Mouse (Mus musculus) hindbrain, embryonic 12.5 days (tissue): ENCODE measurements around the gene Mrpl20. TPM values are rescaled to one million over a fixed set of nuclear protein-coding genes. Genes with fewer than 3 reads are reported as not detected.
"Not testable (repeated sequence)": the region's sequence is repeated elsewhere in the genome, so short reads cannot be mapped to it uniquely, and the experiment has no call there.

Source experiments
- ATAC-seq: fragments of 200-750 bp; cut with Nextera tagmentation; 2 replicates; pipeline ENCODE4 v1.8.0; 2017; ENCODE audit warnings: moderate TSS enrichment; ENCODE audit not compliant: low FRiP score
- H3K27ac ChIP-seq: fragments of 300-500 bp; sonication (generic); 2 replicates; pipeline ENCODE4 v1.5.1; 2016; ENCODE audit warnings: mild to moderate bottlenecking
- H3K27me3 ChIP-seq: fragments of 300-500 bp; sonication (generic); 2 replicates; pipeline ENCODE4 v1.6.1; 2016; ENCODE audit warnings: mild to moderate bottlenecking
- H3K36me3 ChIP-seq: fragments of 300-500 bp; sonication (generic); 2 replicates; pipeline ENCODE4 v1.6.1; 2016; ENCODE audit warnings: mild to moderate bottlenecking
- H3K4me1 ChIP-seq: fragments of 300-500 bp; sonication (generic); 2 replicates; pipeline ENCODE4 v1.6.1; 2016
- H3K4me2 ChIP-seq: fragments of 300-500 bp; sonication (generic); replicated peaks from 2 replicates; pipeline ENCODE4 v1.6.1; 2016; ENCODE audit warnings: mild to moderate bottlenecking
- H3K4me3 ChIP-seq: fragments of 300-500 bp; sonication (generic); 2 replicates; pipeline ENCODE4 v1.5.1; 2016; ENCODE audit warnings: mild to moderate bottlenecking
- H3K9ac ChIP-seq: fragments of 300-500 bp; sonication (generic); 2 replicates; pipeline ENCODE4 v1.6.1; 2016; ENCODE audit warnings: mild to moderate bottlenecking, moderate library complexity
- H3K9me3 ChIP-seq: fragments of 300-500 bp; sonication (generic); replicated peaks from 2 replicates; pipeline ENCODE4 v1.6.1; 2016; ENCODE audit warnings: mild to moderate bottlenecking
- WGBS: fragments of 180-500 bp; shearing (Covaris S2); methylation state at CpG from one replicate; pipeline ENCODE4 v1.1.7; 2016; 5-methylcytosine and 5-hydroxymethylcytosine counted together
- polyA plus RNA-seq: library from polyadenylated mRNA; unstranded; fragments of >200 nt; fragmentation: Nextera tagmentation; extraction: Ambion mirVana; gene quantifications from 2 replicates; pipeline ENCODE4 v1.2.1, GENCODE M21; 2016

Gene Mrpl20
- polyA plus RNA-seq, 1 experiment from 2014 or later = 204 TPM

DNA sequence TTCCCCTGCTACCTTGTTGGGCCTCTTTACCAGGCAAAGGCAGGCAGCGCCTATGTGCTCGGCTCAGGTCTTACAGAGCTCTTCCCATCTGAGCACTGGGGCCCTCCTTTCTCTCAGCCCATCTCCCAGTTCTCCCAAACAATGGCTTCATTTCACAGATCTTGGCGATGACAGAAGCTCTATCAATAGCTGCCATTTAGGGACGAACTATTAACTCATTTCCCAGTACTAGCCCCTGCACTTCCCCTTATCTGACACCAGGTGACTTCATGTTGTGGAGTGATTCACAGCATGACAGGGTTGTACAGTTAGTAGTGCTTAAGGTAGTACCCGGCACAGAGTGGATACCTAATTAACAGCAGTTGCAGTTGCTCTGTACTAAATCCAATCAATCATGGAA is 16.9 kb upstream of the Mrpl20 start, which contains the start of gene Tmem88b:
Tmem88b (minus strand) TSS at position 56 of the 400 bp plus-strand sequence.
- 70% methylated on average over 5 of the region's 5 CpGs for WGBS
- H3K4me1 ChIP-seq = peaks cover 12% of the 10 kb centered on the region
- peak within 1 kb of the TSS; percentile 62 for H3K4me3 ChIP-seq
- H3K27ac ChIP-seq = no peak within 1 kb of the TSS
- H3K9ac ChIP-seq = no peak within 1 kb of the TSS
- ATAC-seq = no peak
- no peaks in the 10 kb centered on the region for H3K36me3 ChIP-seq
- no peaks in the 10 kb centered on the region for H3K9me3 ChIP-seq
- H3K4me2 ChIP-seq = peak within 1 kb of the TSS; percentile 77
- H3K27me3 ChIP-seq = no peaks in the 10 kb centered on the region

DNA sequence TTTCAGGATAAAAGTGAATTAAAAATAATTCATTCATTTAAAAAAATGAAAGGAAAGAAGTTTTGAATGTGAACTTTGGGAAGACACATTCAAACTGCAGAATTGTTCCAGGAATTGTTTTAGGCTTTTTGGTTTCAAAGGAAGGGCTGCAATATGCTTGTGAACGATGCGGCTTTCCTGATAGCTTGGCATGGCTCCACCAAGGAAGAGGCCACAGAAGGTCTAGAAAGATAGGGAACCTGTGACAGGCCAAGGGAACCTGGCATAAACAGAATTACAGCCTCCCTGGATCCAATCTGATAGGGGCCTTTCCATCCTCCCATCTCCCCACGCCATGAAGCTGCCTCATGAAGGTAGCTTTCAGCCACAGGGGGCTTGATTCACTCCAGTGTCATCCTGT is 14.4 kb upstream of the Mrpl20 start:
- no peak for ATAC-seq
- peaks cover 12% of the 10 kb centered on the region for H3K4me1 ChIP-seq
- H3K27me3 ChIP-seq = peaks cover 5% of the 10 kb centered on the region; the same call in 1 of the 2 replicates
- no peaks in the 10 kb centered on the region for H3K9me3 ChIP-seq
- 84% methylated on average over 3 of the region's 3 CpGs for WGBS
- no peak overlapping the region for H3K27ac ChIP-seq
- H3K4me3 ChIP-seq = no peak overlapping the region
- H3K4me2 ChIP-seq = no peak overlapping the region
- H3K36me3 ChIP-seq = no peaks in the 10 kb centered on the region
- H3K9ac ChIP-seq = no peak overlapping the region

DNA sequence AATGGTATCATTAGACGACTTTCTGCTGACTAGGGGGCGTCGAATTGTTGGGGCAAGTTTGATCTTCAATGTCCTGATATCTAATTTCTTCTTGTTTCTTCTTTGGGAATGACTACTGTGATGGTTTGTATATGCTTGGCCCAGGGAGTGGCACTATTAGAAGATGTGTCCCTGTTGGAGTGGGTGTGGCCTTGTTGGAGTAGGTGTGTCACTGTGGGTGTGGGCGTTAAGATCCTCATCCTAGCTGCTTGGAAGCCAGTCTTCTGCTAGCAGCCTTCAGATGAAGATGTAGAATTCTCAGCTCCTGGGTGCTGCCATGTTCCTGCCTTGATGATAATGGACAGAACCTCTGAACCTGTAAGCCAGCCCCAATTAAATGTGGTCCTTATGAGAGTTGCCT is 13.8 kb upstream of the Mrpl20 start:
- not testable (repeated sequence) for H3K4me2 ChIP-seq, H3K27ac ChIP-seq, H3K27me3 ChIP-seq, H3K36me3 ChIP-seq, H3K9me3 ChIP-seq, H3K9ac ChIP-seq, ATAC-seq, H3K4me1 ChIP-seq, H3K4me3 ChIP-seq
- WGBS = 74% methylated on average over 4 of the region's 4 CpGs

DNA sequence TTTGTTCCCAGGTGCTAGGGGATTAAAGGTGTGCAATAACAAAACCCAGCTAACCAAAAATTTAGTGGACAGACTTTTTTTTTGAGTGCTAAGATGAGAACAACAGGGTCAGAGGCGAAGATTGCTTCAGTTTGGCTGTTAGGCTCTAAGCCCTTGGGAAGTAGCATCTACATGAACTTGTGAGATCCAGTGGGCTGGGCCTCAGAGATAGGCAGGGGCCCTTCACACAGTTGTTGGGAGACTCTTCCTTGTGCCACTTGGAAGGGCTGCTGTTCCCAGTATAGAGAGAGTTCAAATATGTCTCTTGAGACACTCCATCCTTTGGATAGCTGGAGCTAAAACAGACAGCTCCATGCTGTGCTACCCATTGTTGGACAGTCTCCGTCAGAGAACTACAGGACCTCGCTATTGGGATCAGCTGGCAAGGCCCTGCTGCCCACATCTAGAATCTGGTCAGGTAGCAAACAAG is 12.6 kb upstream of the Mrpl20 start, which contains the start of gene Ankrd65:
Ankrd65 (plus strand) TSS at position 419 of the 469 bp plus-strand sequence.
- Histone ChIP-seq H3K4me1 (peaks cover under 1% of the 10 kb centered on the region; the same call in 1 of the 2 replicates), H3K36me3 (no peaks in the 10 kb centered on the region), H3K27me3 (peaks cover 5% of the 10 kb centered on the region; the same call in 1 of the 2 replicates), H3K4me2 (no peak within 1 kb of the TSS), H3K9ac (no peak within 1 kb of the TSS), H3K27ac (no peak within 1 kb of the TSS), H3K9me3 (no peaks in the 10 kb centered on the region), H3K4me3 (no peak within 1 kb of the TSS)
- 71% methylated on average over 3 of the region's 3 CpGs for WGBS
- no peak for ATAC-seq

- H3K4me3 ChIP-seq = no peak overlapping the region
- no peaks in the 10 kb centered on the region for H3K36me3 ChIP-seq
- WGBS = 72% methylated on average over 3 of the region's 3 CpGs
- H3K4me2 ChIP-seq = no peak overlapping the region
- H3K4me1 ChIP-seq = no peaks in the 10 kb centered on the region
- H3K9me3 ChIP-seq = no peaks in the 10 kb centered on the region
- H3K27ac ChIP-seq = no peak overlapping the region
- peaks cover 5% of the 10 kb centered on the region; the same call in 1 of the 2 replicates for H3K27me3 ChIP-seq
- no peak for ATAC-seq
- no peak overlapping the region for H3K9ac ChIP-seq
Observed at GRCm38 (mm10) chr4:155790650-155791161, 12.0 kb upstream of the Mrpl20 start.

DNA sequence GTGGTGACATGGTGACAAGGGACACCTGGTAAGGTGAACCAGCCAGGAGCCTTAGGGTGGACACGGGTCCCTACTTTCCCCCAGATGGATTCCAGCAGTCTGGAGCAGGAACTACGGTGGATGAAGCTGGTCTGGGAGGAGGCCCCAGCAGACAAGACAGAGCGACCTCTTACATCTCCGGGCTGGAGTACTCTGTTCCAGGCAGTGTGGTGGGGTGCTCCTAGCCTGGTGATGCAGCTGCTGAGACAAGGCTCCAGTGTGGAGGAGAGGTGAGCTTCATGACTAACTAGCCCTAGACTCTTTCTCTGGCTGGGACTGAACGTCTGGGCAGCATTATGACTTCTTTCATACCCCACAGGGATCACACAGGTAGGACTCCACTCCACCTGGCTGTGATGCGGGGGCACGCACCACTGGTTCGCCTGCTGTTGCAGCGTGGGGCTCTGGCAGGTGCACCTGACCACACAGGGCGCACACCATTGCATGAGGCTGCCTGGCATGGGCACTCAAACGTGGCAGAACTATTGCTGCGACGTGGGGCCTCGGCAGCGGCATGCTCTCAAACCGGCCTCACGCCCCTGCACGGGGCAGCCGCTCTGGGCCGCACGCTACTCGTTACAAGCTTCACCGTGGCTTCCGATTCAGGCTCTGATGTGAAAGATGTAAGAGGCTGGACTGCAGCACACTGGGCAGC is 11.3 kb upstream of the Mrpl20 start:
- no peaks in the 10 kb centered on the region for H3K4me1 ChIP-seq
- no peak overlapping the region for H3K9ac ChIP-seq
- ATAC-seq = no peak
- WGBS = 74% methylated on average over 24 of the region's 24 CpGs
- H3K4me3 ChIP-seq = no peak overlapping the region
- no peaks in the 10 kb centered on the region for H3K36me3 ChIP-seq
- peaks cover 7% of the 10 kb centered on the region; the same call in 1 of the 2 replicates for H3K27me3 ChIP-seq
- no peak overlapping the region for H3K27ac ChIP-seq
- H3K4me2 ChIP-seq = no peak overlapping the region
- no peaks in the 10 kb centered on the region for H3K9me3 ChIP-seq

DNA sequence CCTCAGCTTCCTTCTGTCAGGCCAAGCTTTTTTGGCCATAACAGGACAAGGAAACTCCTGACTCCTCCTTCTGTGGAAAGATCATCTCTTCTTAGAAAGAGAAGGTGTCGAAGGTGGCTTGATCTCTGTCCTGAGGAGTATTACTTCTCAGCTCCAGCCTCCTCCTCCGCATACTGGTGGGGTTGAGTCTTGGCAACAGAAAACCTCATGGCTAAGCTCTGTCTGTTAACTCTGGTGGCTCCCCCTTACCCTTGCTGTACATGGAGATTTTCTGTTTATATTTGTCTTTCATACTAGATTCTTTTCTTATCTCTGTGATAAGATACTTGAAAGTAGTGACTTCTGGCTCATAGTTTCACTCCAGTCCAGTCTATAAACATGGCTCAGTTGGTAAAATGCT is 8.9 kb upstream of the Mrpl20 start:
- Histone ChIP-seq H3K4me1 (no peaks in the 10 kb centered on the region), H3K27ac (no peak overlapping the region), H3K4me2 (no peak overlapping the region), H3K36me3 (no peaks in the 10 kb centered on the region), H3K9ac (no peak overlapping the region), H3K4me3 (no peak overlapping the region), H3K27me3 (peaks cover 7% of the 10 kb centered on the region; the same call in 1 of the 2 replicates), H3K9me3 (no peaks in the 10 kb centered on the region)
- WGBS = 79% methylated on average over 2 of the region's 2 CpGs
- no peak for ATAC-seq

DNA sequence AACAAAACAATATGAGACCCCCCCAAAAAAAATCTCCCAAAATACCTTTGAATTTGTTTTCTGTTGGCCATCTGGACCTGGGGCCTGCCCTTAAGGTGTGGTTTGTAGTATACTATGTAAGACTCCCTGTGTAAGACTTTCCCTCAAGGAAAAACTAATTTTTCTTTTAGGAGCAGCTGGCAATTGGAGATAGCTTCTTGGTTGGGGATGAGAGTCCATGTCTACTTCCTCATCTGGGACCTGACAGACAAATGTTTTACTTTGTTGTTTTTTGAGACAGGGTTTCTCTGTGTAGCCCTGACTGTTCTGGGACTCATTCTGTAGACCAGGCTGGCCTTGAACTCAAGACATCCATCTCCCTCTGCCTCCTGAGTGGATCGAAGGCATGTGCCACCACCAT is 603 bp upstream of the Mrpl20 start:
- no peaks in the 10 kb centered on the region for H3K9me3 ChIP-seq
- ATAC-seq = no peak
- H3K27ac ChIP-seq = no peak overlapping the region
- no peak overlapping the region for H3K4me2 ChIP-seq
- H3K27me3 ChIP-seq = no peaks in the 10 kb centered on the region
- H3K4me3 ChIP-seq = no peak overlapping the region
- WGBS = 100% methylated on average over 1 of the region's 1 CpGs
- peaks cover 17% of the 10 kb centered on the region for H3K4me1 ChIP-seq
- no peak overlapping the region for H3K9ac ChIP-seq
- peaks cover 6% of the 10 kb centered on the region; the same call in 1 of the 2 replicates for H3K36me3 ChIP-seq

DNA sequence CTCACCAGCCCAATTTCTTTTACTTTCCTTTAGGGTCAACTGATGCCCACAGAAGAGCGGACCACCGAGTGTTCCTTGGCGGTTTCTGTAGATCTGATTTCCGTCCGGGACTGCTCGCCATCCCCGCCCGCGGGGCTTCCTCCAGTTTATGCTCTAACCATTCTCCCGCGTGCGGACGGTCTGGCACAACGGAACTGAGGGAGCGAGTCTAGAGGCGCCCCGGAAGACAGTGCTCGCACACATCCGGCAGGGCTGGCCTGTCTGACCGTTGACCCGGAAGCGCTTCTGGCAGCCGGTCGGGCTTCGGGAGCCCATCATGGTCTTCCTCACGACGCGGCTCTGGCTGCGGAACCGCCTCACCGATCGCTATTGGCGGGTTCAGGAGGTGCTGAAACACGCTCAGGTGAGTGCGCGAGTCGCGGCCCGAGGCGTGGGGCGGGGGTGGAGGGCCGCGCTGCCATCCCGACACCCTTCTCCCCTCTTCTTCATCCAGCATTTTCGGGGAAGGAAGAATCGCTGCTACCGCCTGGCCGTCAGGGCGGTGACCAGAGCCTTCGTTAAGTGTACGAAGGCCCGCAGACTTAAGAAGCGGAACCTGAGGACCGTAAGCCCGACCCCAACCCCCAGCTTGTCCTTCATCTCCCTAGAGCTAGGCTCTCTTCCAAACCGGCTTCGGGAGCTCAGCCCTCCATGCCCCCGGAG is 813 bp downstream of the Mrpl20 start:
- H3K4me3 ChIP-seq = peak overlapping the region; percentile 94
- WGBS = under 1% methylated on average over 58 of the region's 58 CpGs
- H3K4me1 ChIP-seq = peaks cover 17% of the 10 kb centered on the region
- H3K27me3 ChIP-seq = no peaks in the 10 kb centered on the region
- peaks cover 19% of the 10 kb centered on the region for H3K36me3 ChIP-seq
- H3K9me3 ChIP-seq = no peaks in the 10 kb centered on the region
- peak overlapping the region; percentile 89 for H3K9ac ChIP-seq
- peak; percentile 96 for ATAC-seq
- H3K27ac ChIP-seq = peak overlapping the region; percentile 73
- H3K4me2 ChIP-seq = peak overlapping the region; percentile 65

DNA sequence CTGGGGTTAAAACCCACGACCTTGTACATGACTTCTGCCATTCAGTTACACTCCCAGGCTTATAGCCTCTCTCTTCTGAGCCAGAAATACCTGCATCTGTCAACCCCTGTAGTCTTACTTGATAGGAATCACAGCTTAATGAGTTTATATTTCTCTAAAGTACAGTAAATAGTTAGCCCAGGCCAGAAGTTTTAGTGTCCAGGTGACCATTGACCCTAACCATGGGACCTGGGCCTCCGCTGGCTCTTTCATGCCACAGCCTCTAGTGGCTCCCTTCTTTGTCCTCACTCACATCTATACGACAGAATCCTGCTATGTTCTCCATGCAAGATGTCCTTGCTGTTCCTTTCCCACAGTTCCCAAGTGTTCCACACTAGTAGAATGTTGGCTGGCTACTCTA is 5.2 kb downstream of the Mrpl20 start:
- H3K4me2 ChIP-seq = no peak overlapping the region

GRCm38 (mm10) chr4:155811929-155812664 is 9.4 kb downstream of the Mrpl20 start, which contains the start of gene Ccnl2:
Ccnl2 (plus strand) TSS chr4:155812489.
- peaks cover 25% of the 10 kb centered on the region for H3K4me1 ChIP-seq
- H3K9ac ChIP-seq = peak within 1 kb of the TSS; percentile 98
- H3K36me3 ChIP-seq = peaks cover 72% of the 10 kb centered on the region
- peak within 1 kb of the TSS; percentile 88 for H3K27ac ChIP-seq
- H3K27me3 ChIP-seq = no peaks in the 10 kb centered on the region
- under 1% methylated on average over 41 of the region's 60 CpGs for WGBS
- ATAC-seq = peak; percentile 99
- peak within 1 kb of the TSS; percentile 82 for H3K4me2 ChIP-seq
- H3K9me3 ChIP-seq = no peaks in the 10 kb centered on the region
- H3K4me3 ChIP-seq = peak within 1 kb of the TSS; percentile 92

More for the DNA sequence above, 5.2 kb downstream of the Mrpl20 start:
- H3K4me1 ChIP-seq = peaks cover 24% of the 10 kb centered on the region
- H3K9me3 ChIP-seq = no peaks in the 10 kb centered on the region
- 87% methylated on average over 3 of the region's 3 CpGs for WGBS
- H3K9ac ChIP-seq = no peak overlapping the region
- no peak overlapping the region for H3K4me3 ChIP-seq
- peaks cover 46% of the 10 kb centered on the region for H3K36me3 ChIP-seq
- no peak overlapping the region for H3K27ac ChIP-seq
- no peaks in the 10 kb centered on the region for H3K27me3 ChIP-seq
- ATAC-seq = no peak
